Mouse (Mus musculus): ENCODE measurements around the gene Gm37240. TPM values are rescaled to one million over a fixed set of nuclear protein-coding genes. Genes with fewer than 3 reads are reported as not detected.

Gene Gm37240
- polyA plus RNA-seq, 1 experiment from 2014 or later: 3.0 TPM

- Histone ChIP-seq H3K36me3 (peaks cover 25% of the 10 kb centered on the region; the same call in 1 of the 2 replicates), H3K4me3 (no peak overlapping the region), H3K4me1 (peaks cover 30% of the 10 kb centered on the region), H3K27ac (peak overlapping the region; percentile 54), H3K9me3 (no peaks in the 10 kb centered on the region), H3K27me3 (ENCODE audit: insufficient read depth, poor library complexity, severe bottlenecking) (no peaks in the 10 kb centered on the region)
- WGBS: 22% methylated on average over 4 of the region's 4 CpGs
- no peak for DNase-seq (ENCODE audit: low spot score)
These were observed 234.3 kb downstream of the Gm37240 start for GRCm38 (mm10) chr3:85652727-85653665.

GRCm38 (mm10) chr3:85649176-85649575 is 238.1 kb downstream of the Gm37240 start:
- H3K4me1 ChIP-seq: peaks cover 44% of the 10 kb centered on the region
- H3K4me3 ChIP-seq: no peak overlapping the region
- WGBS: 84% methylated on average over 4 of the region's 4 CpGs

GRCm38 (mm10) chr3:85645517-85646004 is 241.8 kb downstream of the Gm37240 start:
- peaks cover 9% of the 10 kb centered on the region; the same call in 1 of the 2 replicates for H3K36me3 ChIP-seq
- 85% methylated on average over 7 of the region's 7 CpGs for WGBS
- peaks cover 20% of the 10 kb centered on the region for H3K4me1 ChIP-seq
- H3K4me3 ChIP-seq: no peak overlapping the region
- peak overlapping the region; percentile 64; the same call in 1 of the 2 replicates for H3K27ac ChIP-seq
- H3K9me3 ChIP-seq: no peaks in the 10 kb centered on the region
- no peak for DNase-seq (ENCODE audit: low spot score)
- H3K27me3 ChIP-seq (ENCODE audit: insufficient read depth, poor library complexity, severe bottlenecking): no peaks in the 10 kb centered on the region

More at GRCm38 (mm10) chr3:85649176-85649575, 238.1 kb downstream of the Gm37240 start:
- no peak for DNase-seq (ENCODE audit: low spot score)
- no peaks in the 10 kb centered on the region for H3K27me3 ChIP-seq (ENCODE audit: insufficient read depth, poor library complexity, severe bottlenecking)
- no peaks in the 10 kb centered on the region for H3K9me3 ChIP-seq
- no peak overlapping the region for H3K27ac ChIP-seq
- peaks cover 17% of the 10 kb centered on the region; the same call in 1 of the 2 replicates for H3K36me3 ChIP-seq

- peaks cover 7% of the 10 kb centered on the region; the same call in 1 of the 2 replicates for H3K36me3 ChIP-seq
- H3K4me3 ChIP-seq: no peak overlapping the region
- peaks cover 20% of the 10 kb centered on the region for H3K4me1 ChIP-seq
- no peak overlapping the region for H3K27ac ChIP-seq
- 82% methylated on average over 3 of the region's 3 CpGs for WGBS
- no peaks in the 10 kb centered on the region for H3K27me3 ChIP-seq (ENCODE audit: insufficient read depth, poor library complexity, severe bottlenecking)
- no peaks in the 10 kb centered on the region for H3K9me3 ChIP-seq
- no peak for DNase-seq (ENCODE audit: low spot score)
These were observed 242.5 kb downstream of the Gm37240 start for GRCm38 (mm10) chr3:85644814-85645213.

GRCm38 (mm10) chr3:85641751-85642150 is 245.6 kb downstream of the Gm37240 start:
- no peaks in the 10 kb centered on the region for H3K27me3 ChIP-seq (ENCODE audit: insufficient read depth, poor library complexity, severe bottlenecking)

GRCm38 (mm10) chr3:85636716-85637447 is 250.4 kb downstream of the Gm37240 start:
- WGBS: 67% methylated on average over 5 of the region's 5 CpGs
- Histone ChIP-seq H3K9me3 (no peaks in the 10 kb centered on the region), H3K4me3 (no peak overlapping the region), H3K27me3 (ENCODE audit: insufficient read depth, poor library complexity, severe bottlenecking) (no peaks in the 10 kb centered on the region), H3K4me1 (peaks cover 42% of the 10 kb centered on the region), H3K36me3 (0 out of 2 replicates have a peak, but pooled peaks cover 2% of the 10 kb centered on the region), H3K27ac (peak overlapping the region; percentile 80)
- no peak for DNase-seq (ENCODE audit: low spot score)

More at GRCm38 (mm10) chr3:85641751-85642150, 245.6 kb downstream of the Gm37240 start:
- H3K4me1 ChIP-seq: peaks cover 28% of the 10 kb centered on the region
- H3K9me3 ChIP-seq: no peaks in the 10 kb centered on the region
- WGBS: 75% methylated on average over 3 of the region's 3 CpGs
- H3K4me3 ChIP-seq: no peak overlapping the region
- 0 out of 2 replicates have a peak, but pooled peaks cover 2% of the 10 kb centered on the region for H3K36me3 ChIP-seq
- no peak for DNase-seq (ENCODE audit: low spot score)
- 0 out of 2 replicates have a peak overlapping the region, but pooled peaks have one; percentile 49 for H3K27ac ChIP-seq

- no peaks in the 10 kb centered on the region for H3K9me3 ChIP-seq
- peaks cover 39% of the 10 kb centered on the region for H3K4me1 ChIP-seq
- 98% methylated on average over 2 of the region's 2 CpGs for WGBS
- 0 out of 2 replicates have a peak, but pooled peaks cover 2% of the 10 kb centered on the region for H3K36me3 ChIP-seq
- DNase-seq (ENCODE audit: low spot score): no peak
- H3K4me3 ChIP-seq: no peak overlapping the region
- H3K27me3 ChIP-seq (ENCODE audit: insufficient read depth, poor library complexity, severe bottlenecking): no peaks in the 10 kb centered on the region
- peak overlapping the region; percentile 80; the same call in 1 of the 2 replicates for H3K27ac ChIP-seq
These were observed 251.7 kb downstream of the Gm37240 start for GRCm38 (mm10) chr3:85635591-85635990.

GRCm38 (mm10) chr3:85635126-85635419 is 252.2 kb downstream of the Gm37240 start:
- no peak for DNase-seq (ENCODE audit: low spot score)
- no peaks in the 10 kb centered on the region for H3K9me3 ChIP-seq
- H3K4me3 ChIP-seq: no peak overlapping the region
- 61% methylated on average over 2 of the region's 2 CpGs for WGBS
- H3K4me1 ChIP-seq: peaks cover 39% of the 10 kb centered on the region
- 0 out of 2 replicates have a peak, but pooled peaks cover 2% of the 10 kb centered on the region for H3K36me3 ChIP-seq
- no peak overlapping the region; the same call in 1 of the 2 replicates for H3K27ac ChIP-seq
- no peaks in the 10 kb centered on the region for H3K27me3 ChIP-seq (ENCODE audit: insufficient read depth, poor library complexity, severe bottlenecking)

- H3K36me3 ChIP-seq: peaks cover 3% of the 10 kb centered on the region; the same call in 1 of the 2 replicates
- H3K27ac ChIP-seq: peak overlapping the region; percentile 2; the same call in 1 of the 2 replicates
- no peaks in the 10 kb centered on the region for H3K9me3 ChIP-seq
- no peak for DNase-seq (ENCODE audit: low spot score)
- H3K4me1 ChIP-seq: peaks cover 39% of the 10 kb centered on the region
- WGBS: 78% methylated on average over 8 of the region's 8 CpGs
- no peak overlapping the region for H3K4me3 ChIP-seq
- no peaks in the 10 kb centered on the region for H3K27me3 ChIP-seq (ENCODE audit: insufficient read depth, poor library complexity, severe bottlenecking)
These were observed 252.8 kb downstream of the Gm37240 start for GRCm38 (mm10) chr3:85634389-85635125.

- Histone ChIP-seq H3K4me3 (no peak overlapping the region), H3K27me3 (ENCODE audit: insufficient read depth, poor library complexity, severe bottlenecking) (no peaks in the 10 kb centered on the region), H3K9me3 (no peaks in the 10 kb centered on the region), H3K27ac (0 out of 2 replicates have a peak overlapping the region, but pooled peaks have one; percentile 2), H3K36me3 (peaks cover 7% of the 10 kb centered on the region; the same call in 1 of the 2 replicates), H3K4me1 (peaks cover 39% of the 10 kb centered on the region)
- no peak for DNase-seq (ENCODE audit: low spot score)
- WGBS: 60% methylated on average over 2 of the region's 2 CpGs
These were observed 253.6 kb downstream of the Gm37240 start for GRCm38 (mm10) chr3:85633733-85634132.

- H3K4me1 ChIP-seq: peaks cover 9% of the 10 kb centered on the region; the same call in 1 of the 2 replicates
- WGBS: 90% methylated on average over 4 of the region's 4 CpGs
- H3K27me3 ChIP-seq (ENCODE audit: insufficient read depth, poor library complexity, severe bottlenecking): no peaks in the 10 kb centered on the region
- DNase-seq (ENCODE audit: low spot score): no peak
- no peak overlapping the region for H3K27ac ChIP-seq
- peaks cover 5% of the 10 kb centered on the region; the same call in 1 of the 2 replicates for H3K36me3 ChIP-seq
- no peak overlapping the region for H3K4me3 ChIP-seq
- no peaks in the 10 kb centered on the region for H3K9me3 ChIP-seq
These were observed 257.3 kb downstream of the Gm37240 start for GRCm38 (mm10) chr3:85629895-85630510.
